Mouse (Mus musculus) T-helper 1 cell (primary cell): ENCODE results near the gene Ebf1.

Source experiments
- in situ Hi-C: fragments of 300-600 bp; cut with MboI, MseI; formaldehyde crosslinking; loops from one replicate; pipeline ENCODE4 v1.15.1; 2025; ENCODE audit warnings: high pct_unique_total_duplicates

Gene Ebf1

DNA sequence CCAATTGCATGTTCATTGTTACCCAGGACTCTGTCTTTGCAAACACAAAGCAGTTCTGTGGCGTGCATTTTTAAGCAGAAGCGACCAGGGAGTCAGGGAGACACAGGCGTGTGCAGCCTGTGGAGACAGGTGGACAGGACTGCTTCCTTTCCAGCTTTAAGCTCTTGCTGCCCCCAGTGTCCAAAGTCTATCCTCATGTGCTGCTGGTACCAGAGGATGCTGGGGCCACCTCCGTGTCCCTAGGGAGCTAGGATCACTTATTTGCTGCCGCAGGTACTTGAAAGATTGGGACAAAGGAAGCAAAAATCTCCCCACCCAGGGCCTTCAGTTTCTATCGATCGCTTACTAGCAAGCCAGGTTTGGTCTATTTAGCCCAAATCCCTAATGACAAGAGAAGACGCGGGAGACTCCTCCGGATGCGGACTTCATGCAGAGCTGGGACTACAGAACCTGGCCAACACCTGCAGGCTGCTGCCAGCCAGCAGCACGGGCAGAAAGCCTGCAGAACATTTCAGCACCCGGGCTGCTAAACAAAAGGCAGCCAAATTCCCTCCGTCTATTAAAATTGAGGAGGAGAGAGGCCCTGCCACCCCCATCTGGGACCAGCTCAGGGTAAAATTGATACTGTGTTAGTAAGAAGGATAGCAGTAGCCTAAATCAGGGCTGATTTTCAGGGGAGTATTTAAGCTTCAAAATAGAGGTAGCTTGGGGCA lies 215.3 kb downstream of the Ebf1 start:
- in situ Hi-C loops, result no loop called here

DNA sequence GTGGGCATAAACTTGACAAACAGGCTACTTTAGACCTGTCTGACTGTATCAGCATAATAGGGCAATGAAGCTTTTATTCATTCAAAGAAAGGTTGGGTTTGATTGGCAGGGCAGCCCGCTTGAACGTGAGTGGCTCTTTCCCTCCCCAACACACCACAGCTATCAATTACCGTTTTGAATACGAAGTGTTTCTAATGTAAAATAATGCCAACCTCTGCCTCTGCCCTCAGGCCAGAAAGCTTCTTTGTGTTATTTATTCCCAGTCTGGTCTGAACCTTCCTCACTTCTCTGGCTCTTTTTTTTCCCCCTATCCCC lies 215.8 kb downstream of the Ebf1 start:
- in situ Hi-C loops, result no loop called here

DNA sequence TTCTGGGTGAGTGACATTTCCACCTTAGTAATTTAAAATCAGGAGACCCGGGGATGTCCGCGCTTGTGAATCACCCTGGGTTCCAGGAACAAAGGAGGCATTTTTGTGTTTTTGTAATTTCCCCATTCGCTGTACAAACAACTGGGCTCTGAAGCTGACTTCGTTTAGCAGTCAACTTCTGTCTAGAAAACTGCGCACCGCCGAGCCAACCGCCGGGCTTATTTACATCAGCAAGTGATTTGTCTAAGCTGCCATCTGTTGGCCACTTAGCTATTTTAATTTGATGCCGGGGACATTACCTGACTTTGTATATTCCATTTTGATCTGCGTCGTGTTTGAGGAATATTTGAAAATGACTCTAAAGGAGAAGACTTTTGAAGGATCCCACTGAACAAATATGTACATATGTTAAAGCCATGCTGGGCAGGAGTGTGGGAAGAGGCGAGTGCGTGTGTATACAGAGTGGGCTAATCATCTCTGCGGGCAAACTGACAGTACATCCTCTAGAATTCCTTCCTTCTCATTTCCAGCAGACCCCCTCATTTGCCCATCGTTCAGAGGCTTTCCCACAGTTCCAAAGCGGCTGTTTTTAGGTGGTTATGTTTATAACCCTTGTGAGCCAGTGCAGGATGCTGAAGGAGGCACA lies 216.4 kb downstream of the Ebf1 start:
- in situ Hi-C loops, result no loop called here

DNA sequence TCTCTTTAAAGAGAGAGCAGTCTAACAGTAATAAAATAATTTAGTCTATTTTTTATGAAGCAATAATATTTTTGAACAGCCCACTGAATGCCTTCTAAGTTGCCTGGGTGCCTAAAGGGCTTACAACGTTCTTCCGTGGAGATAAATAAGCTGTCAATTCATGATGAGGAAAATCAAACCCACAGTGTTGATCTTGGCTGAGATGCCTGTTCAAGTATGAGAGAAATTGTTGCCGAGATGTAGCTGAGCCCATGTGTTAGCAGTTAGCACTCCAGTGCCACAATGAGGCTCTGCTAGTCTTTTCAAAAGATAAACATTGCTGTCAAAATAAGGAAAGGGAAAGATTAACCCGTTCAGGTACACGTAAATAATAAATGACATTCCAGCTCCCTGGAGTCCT lies 218.0 kb downstream of the Ebf1 start:
- in situ Hi-C loops, result no loop called here

DNA sequence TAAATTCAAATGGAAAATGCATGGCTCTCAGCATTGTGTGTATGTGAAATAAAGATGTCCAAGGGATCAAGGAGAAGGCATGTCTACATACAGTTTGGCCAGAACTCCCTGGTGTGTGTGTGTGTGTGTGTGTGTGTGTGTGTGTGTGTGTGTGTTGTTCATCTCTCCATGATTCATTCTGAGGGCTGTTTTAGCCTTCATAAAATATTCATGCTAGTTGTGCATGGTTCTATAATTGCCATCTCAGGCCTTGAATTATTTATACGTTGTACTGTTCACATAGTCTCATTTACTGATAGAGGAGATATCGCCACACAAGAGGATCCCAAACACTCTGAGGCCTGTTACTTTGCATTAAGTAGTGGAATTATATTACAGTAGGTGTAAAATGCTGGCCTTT lies 220.5 kb downstream of the Ebf1 start:
- in situ Hi-C loops, result no loop called here

DNA sequence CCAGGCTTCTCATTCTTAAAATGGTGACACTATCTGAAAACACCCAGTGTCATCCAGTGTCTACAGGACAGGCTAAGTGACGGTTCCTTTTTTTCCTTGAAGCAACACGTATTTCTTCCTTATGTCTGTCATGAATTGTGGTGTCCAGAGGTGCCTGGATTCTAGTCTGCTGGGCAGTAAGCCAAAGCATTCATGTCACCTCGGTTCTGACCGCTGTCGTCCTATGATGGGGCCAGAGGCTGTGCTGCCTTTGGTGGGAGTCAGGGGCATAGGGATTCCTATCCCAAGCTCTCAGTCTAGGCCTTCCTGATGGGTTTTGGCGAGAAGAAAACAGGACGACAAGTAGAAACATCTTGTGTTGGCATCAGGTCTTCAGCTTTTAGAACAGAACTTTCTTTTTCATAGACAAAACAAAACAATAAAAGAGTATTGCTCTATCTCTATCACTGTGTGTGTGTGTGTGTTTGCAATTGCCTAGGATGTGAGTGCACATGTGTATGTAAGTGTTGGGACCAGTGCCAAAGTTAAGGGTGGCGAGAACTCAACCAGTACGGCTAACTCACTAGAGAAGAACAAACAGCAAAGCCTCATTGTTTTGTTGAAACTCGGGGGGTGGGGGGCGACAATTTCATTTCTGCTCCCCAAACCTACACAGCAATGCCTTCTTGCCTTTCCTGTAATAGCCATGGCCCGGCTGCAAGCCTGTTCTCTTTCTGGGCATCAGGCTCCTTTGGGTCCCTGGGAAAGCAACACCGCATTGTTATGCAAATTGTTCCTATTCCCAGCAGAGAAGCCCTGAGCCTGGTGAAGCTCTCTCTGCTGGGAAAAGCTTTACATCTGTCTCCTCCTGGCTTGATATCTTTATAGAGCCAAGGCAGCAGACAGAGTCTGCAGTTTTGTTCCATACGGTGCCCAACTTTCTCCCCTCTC lies 224.3 kb downstream of the Ebf1 start:
- in situ Hi-C loops, result no loop called here

DNA sequence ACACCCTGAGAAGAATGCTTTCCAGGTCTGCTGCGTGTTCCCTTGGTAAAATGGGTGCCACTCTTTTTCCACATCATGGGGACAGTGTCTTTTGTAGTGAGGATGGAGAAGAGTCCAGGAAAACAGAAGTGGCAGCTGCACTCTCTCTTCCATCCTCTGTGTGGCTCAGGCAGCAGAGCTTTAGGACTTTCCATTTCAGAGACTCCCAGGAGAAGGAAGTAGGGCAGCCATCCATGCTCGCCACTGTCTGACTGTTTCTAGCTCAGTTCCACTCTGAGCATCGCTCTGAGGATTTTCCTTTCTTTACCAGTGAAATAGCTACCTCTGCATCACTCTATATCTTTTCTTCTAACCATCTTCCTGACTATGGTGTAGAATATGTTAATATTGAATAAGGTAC lies 234.8 kb downstream of the Ebf1 start:
- in situ Hi-C loops, result no loop called here

DNA sequence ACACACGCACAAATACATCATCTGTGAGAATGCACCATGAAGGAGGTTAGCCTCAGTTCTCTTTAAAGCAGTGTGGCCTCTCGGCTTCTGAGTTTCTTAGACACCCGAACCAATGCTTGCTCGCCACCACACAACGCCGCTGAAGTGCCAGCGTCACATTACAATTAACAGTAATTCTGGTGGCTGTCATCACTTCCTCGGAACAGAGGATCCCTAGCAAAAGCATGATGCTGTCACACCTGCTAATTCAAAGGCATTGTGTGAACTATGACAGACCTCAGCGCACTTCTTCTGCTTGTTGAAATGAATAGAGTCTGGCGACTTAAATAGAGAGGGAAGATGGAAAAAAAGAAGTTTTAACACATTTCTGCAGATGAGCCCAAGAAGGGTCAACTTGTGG lies 235.8 kb downstream of the Ebf1 start:
- in situ Hi-C loops, result no loop called here

DNA sequence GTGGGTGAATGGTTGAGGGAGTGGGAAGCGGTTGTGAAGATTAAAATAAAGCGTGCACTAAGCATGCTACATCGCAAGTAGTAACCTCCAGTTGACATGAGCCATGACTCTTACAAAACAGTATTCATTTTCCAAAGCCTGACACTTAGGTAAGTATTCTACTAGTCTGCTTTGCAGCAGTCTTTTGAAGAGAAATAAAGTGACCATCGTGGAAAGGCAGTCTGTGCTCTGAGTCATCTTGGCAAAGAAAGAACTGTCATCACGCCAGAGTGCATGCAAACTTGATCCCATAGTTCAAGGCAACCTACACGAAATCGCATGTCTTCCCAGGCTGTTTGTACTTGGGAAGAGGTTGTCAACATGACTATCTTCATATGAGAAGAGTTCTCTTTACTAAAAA lies 237.4 kb downstream of the Ebf1 start:
- in situ Hi-C loops, result no loop called here

DNA sequence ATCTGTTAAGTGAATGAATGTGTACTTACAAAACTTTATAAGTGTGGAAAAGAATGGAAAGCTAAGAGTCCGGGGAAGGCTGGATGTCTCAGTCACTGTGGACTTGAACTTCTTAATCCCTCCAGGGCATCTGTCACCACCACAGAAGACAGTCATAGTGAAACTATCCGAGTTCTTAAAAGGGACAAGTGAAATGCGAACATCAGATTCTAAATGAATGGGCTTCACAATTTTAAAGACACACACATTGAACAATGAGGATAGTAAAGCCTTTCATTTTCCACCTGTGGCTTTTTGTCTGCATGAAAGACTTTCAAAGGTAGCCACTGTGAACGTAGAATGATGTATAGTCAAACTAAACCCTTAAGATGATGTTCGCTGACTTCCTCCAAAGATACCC lies 244.0 kb downstream of the Ebf1 start:
- in situ Hi-C loops, result no loop called here

DNA sequence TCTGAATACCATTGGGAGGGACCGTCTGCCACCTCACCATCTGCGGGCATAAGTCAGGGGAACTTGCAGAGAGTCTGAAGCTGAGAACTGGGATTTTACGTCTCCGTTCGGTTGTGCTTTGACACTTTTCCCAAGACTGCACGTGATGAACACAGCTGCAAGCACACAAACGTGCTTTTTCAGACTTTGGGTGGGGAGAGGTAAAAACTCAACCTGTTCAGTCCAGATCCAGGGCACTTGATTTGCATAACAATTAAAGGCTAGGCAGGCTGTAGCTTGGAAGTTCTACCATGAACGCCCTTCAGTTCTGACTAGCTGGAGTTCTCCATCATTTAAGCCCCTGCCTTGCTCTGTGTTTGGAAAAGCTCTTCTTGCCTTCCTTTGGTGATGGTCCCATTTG lies 246.8 kb downstream of the Ebf1 start:
- in situ Hi-C loops, result no loop called here

DNA sequence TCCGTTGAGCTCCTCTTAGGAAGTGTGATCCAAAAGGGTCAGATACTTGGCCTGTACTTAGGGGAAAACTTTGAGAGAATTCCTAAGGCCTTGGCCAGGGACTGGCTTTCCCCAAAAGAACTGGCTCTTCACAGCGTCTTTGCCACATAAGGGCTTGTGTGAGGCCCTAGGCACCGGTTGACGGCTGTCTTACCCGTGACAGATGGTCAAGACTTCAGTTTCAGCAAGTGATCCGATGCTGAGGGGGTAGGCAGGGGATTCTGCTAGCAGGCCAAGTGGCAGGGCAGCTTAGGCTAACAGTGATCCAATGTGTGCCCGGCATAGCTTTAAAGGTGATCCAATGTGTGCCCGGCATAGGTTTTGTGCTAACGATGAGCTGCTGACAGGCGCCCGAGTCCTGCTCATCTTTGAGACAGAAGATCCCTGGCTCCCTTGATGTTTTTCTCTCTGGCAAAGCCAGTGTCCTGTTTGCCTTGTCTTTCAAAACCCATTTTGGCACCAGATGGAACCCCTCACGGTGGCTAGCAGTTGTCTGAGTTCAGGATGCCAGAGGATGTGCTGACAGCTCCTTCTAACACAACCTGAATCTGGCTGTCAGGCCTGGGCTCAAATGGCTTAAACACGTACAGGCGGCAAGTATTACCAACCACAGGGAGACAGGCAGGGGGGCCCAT lies 249.5 kb downstream of the Ebf1 start:
- in situ Hi-C loops, result no loop called here

DNA sequence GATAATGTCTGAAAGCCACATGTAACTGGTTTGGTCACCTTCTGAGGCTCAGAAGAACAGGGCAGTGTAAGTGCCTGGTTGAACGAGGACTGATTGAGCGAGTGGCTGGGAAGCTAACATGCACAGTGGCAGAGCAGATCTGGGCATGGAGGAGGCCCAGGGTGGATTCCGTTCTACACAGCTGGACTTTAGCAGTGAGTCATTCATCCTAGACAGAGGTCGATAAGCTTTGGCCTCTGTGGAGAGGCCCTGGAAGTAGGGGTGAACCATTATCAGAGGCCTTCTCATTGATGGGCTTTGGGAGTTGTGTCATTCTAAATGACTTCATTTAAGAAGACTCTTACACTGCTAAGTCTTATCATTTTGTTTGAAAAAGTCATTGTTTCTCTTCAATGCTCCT lies 250.3 kb downstream of the Ebf1 start:
- in situ Hi-C loops, result no loop called here

DNA sequence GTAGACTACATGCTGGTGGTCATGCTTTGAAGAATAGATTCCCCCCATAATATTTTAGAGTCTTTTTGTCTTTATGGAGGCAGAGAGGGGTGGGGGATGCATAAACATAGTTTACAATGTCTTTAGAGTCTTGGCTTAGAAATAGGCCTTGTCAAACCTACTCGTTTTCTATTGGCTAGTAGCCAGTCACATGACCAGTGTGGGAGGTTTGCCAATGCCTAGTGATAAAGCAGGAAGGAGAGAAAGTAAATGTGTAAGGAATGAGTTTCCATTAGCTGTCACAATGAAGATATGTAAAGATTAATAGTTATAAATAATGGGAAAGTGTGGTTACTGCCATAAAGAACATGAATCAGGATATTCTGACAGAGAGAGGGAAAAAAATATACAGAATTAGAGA lies 256.8 kb downstream of the Ebf1 start:
- in situ Hi-C loops, result no loop called here

DNA sequence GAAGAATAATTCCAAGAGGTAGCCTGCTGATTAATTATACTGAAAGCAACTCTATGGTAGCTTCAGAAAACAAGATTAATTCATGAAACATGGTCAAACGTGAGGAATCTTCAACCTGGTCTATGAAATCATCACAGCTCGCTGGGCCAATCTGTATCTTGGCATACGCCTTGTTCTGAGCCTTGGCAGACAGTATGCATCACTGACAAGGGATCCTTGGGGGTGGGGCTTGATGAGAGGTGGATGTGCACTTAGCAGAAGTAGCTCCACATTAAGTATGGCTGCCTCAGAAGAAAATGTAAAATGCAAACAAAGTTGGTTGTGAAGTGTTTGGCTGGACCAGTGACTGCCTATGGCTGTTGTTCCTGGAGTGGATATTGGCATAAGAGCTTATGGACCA lies 258.1 kb downstream of the Ebf1 start:
- in situ Hi-C loops, result no loop called here

DNA sequence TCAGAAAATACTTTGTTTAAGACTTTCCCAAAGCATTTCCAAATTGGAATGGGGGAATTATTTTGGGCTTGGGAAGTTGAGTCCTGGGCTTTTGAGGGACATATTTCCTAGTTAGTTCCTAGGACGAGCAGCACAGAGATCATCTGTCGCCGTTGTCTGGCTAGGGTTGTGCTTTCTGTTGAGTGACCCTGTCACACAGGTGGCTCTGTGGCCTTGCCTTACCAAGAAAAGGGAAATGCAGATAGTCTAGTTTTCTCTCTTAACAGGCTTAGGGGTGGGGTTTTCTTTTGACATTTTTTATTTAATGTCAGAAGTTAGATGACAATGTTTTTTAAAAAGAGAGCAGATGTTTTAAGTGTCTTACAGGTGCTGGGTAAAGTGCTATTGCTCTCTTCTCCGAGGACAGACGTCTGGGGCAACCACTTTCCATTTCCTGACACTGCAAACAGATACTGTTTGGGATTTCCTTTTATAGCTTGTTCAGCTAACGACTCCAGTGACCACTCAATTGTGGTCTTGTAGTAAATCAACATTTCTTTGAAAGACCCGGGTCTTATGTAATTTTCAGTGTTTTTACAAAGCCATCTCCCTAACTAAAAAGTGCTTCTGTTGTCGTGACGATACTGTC lies 264.1 kb downstream of the Ebf1 start:
- in situ Hi-C loops, result no loop called here

DNA sequence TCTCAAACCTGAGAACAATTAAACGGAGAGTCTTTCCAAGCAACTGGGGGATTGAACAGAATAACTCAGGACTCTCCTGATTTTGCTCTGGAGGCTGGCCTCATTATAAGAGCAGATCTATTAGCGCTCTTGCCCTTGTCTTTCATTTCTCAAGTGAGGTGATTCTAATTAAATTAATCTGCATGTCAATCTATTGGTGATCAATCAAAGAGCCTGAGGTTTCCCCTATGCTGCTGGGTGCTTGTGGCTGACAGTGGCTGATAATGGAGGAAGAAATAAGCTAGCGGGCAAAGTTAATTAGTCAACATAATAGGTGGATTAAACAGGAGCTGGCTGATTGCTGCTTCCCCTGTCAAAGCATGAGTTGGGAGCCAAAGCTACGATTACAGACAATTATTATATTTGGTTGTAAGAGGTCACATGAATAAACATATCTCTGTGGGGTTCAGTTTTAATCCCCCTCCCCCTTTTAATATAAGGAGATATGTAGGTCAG lies 265.4 kb downstream of the Ebf1 start:
- in situ Hi-C loops, result no loop called here

DNA sequence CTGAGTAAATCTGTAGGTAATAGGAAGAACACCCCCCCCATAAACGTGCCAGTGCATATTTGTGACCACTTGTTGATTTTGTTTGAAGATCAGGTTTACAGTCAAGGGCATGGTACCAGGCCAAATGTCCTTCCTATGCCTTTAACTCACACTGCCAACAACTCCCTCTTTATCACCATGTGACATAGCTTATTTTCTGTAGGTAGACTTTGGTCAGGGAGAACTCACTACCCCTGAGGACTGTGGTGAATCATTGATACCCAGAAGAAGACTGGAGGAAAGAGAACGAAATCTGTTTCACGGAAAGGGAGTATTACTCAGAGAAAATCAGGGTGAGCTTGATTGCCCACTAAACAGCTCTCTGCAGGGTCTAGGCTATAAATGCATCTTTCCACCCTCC lies 267.2 kb downstream of the Ebf1 start:
- in situ Hi-C loops, result no loop called here

DNA sequence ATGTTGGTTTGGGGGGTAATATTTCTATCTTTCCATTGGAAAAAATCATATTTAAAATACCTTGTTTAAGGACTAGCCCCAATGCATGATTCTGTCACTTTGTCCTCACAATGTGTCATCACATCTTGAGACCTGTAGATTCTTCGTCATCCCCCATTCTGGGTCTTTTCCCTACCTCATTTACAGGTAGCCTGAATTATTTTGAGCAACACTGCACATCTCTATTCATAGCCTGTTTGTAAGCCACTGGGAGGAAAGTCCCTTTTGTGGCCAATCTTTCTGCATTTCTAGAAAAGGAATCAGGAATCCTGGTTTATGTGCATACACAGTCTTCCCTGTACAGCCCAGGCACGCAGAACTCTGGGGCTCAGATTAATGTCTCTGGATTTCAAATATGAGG lies 269.8 kb downstream of the Ebf1 start:
- in situ Hi-C loops, result no loop called here

DNA sequence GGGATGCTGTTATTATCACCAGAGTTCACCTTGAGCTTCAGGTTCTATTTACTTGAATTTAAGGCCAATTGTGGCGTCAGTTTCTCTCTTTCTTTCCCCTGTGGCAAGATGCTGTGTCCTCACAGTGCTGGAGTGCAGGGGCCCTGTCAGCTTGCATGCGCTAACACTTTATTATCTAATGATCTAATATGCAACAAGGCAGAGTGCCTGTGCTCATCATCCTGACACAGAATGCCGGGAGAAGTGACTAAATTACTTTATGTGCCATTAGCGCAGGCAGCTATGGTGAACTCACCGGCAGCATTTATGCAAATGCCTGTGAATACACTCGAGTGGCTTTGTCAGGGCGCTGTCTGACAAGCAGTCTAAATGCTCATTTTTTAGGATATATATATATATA lies 270.6 kb downstream of the Ebf1 start:
- in situ Hi-C loops, result no loop called here

DNA sequence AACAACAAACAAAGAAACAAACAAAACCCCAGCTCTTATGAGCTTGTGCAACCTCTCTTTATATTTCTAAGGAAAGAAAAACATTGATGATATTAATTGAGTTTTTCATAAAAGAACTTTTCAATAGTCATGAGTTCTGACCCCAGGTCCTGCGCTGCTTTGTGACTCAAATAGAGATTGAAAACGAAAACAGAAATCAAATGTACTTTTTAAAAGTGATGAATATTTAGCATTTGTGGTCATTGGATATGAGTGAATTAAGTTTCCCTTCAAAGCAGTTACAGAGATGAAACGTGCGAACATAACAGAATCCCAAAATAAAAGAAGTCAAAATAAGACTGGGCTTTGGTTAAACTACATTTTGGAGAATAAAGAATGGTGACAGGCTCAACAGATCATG lies 271.3 kb downstream of the Ebf1 start:
- in situ Hi-C loops, result no loop called here
